Mouse (Mus musculus) small intestine, adult 2 months (tissue): ENCODE results near the gene Bcan.

Source experiments
- CTCF ChIP-seq: fragments of 200-500 bp; IDR thresholded peaks from 2 replicates; pipeline ENCODE4 v1.5.1; 2012; ENCODE audit warnings: low read depth, mild to moderate bottlenecking, control low read depth, inconsistent platforms, low read length, moderate library complexity, mixed read lengths; ENCODE audit not compliant: insufficient replicate concordance, insufficient read length; ENCODE audit errors: extremely low read depth
- POLR2A ChIP-seq: fragments of 200-500 bp; IDR thresholded peaks from 2 replicates; pipeline ENCODE4 v1.6.1; 2012; ENCODE audit warnings: low read depth, mild to moderate bottlenecking, control low read depth, inconsistent platforms, low read length, moderate library complexity

DNA sequence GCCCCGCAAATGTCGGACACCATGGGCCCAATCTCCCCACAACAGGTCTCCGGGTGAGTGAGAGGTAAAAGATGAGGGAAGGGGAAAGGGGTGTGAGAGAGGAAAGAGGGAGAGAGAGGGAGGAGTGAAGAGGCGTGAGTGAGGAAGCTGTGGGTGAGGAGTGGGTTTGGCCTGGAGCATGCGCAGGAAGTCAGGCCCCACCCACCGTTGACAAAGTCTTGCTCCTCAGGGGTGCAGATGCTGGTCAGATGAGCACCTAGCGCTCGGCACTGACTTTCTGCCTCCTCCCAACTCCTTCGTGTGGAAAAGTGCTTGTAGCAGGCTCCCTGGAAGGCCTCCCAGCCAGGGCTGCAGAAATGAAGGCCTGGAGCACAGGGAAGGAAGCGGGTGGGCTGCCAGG, 10.1 kb downstream of the Bcan start:
- TF ChIP-seq CTCF: no peak
- no peak for TF ChIP-seq POLR2A
